Mouse (Mus musculus) brain, adult 2 months (tissue): Measurements from ENCODE around the gene 1700001C02Rik.

Experiments
- DNase-seq: peaks from one replicate; pipeline ENCODE4 v3.0.0; 2011; ENCODE audit warnings: low read depth, low spot score

Gene 1700001C02Rik

GRCm38 (mm10) chr5:30494606-30495005 is 28.8 kb downstream of the 1700001C02Rik start:
- DNase-seq, result no peak

- DNase-seq, result no peak
Observed at GRCm38 (mm10) chr5:30495288-30495687, 29.4 kb downstream of the 1700001C02Rik start.

GRCm38 (mm10) chr5:30496821-30497220 is 31.0 kb downstream of the 1700001C02Rik start:
- no peak for DNase-seq

- DNase-seq, result no peak
Observed at GRCm38 (mm10) chr5:30497299-30497698, 31.5 kb downstream of the 1700001C02Rik start.

- DNase-seq, result no peak
Observed at GRCm38 (mm10) chr5:30513111-30513510, 47.3 kb downstream of the 1700001C02Rik start.

- peak; percentile 82 for DNase-seq
Observed at GRCm38 (mm10) chr5:30516376-30516775, 50.5 kb downstream of the 1700001C02Rik start.

- DNase-seq, result no peak
Observed at GRCm38 (mm10) chr5:30518108-30518507, 52.3 kb downstream of the 1700001C02Rik start.

GRCm38 (mm10) chr5:30518547-30518946 is 52.7 kb downstream of the 1700001C02Rik start:
- no peak for DNase-seq

- DNase-seq, result peak; percentile 28
Observed at GRCm38 (mm10) chr5:30519494-30519893, 53.6 kb downstream of the 1700001C02Rik start.

GRCm38 (mm10) chr5:30520214-30520732 is 54.4 kb downstream of the 1700001C02Rik start:
- DNase-seq, result no peak

- no peak for DNase-seq
Observed at GRCm38 (mm10) chr5:30522406-30522805, 56.6 kb downstream of the 1700001C02Rik start.

- no peak for DNase-seq
Observed at GRCm38 (mm10) chr5:30523131-30523530, 57.3 kb downstream of the 1700001C02Rik start.

- DNase-seq, result no peak
Observed at GRCm38 (mm10) chr5:30524213-30524612, 58.4 kb downstream of the 1700001C02Rik start.

- DNase-seq, result peak; percentile 34
Observed at GRCm38 (mm10) chr5:30525920-30526836, 60.3 kb downstream of the 1700001C02Rik start.

GRCm38 (mm10) chr5:30527129-30527528 is 61.3 kb downstream of the 1700001C02Rik start:
- DNase-seq, result no peak

- no peak for DNase-seq
Observed at GRCm38 (mm10) chr5:30528906-30529305, 63.1 kb downstream of the 1700001C02Rik start.
